Mouse (Mus musculus) cortical plate, adult 2 months (tissue): ENCODE measurements around the gene Ppp1r12b. TPM values are rescaled to one million over a fixed set of nuclear protein-coding genes. Genes with fewer than 3 reads are reported as not detected.
A peak's percentile ranks its signal among the peaks of the same experiment; 100 is the strongest.

Experiments used
- H3K27ac ChIP-seq: fragments of 200-500 bp; 2 replicates; pipeline ENCODE4 v1.5.1; 2012; ENCODE audit warnings: low read length, control low read depth, inconsistent platforms; ENCODE audit not compliant: insufficient read depth
- H3K4me1 ChIP-seq: fragments of 200-500 bp; 2 replicates; pipeline ENCODE4 v1.6.1; 2011; ENCODE audit warnings: low read length; ENCODE audit not compliant: control insufficient read depth, insufficient read depth
- H3K4me3 ChIP-seq: fragments of 200-500 bp; 2 replicates; pipeline ENCODE4 v1.5.1; 2011; ENCODE audit warnings: mild to moderate bottlenecking, low read length, control low read depth; ENCODE audit not compliant: insufficient read depth
- CTCF ChIP-seq: fragments of 200-500 bp; IDR thresholded peaks from 2 replicates; pipeline ENCODE4 v1.5.1; 2011; ENCODE audit warnings: mild to moderate bottlenecking, control low read depth, low read length; ENCODE audit not compliant: insufficient read depth; ENCODE audit errors: extremely low read depth
- POLR2A ChIP-seq: fragments of 200-500 bp; IDR thresholded peaks from 2 replicates; pipeline ENCODE4 v1.6.1; 2011; ENCODE audit warnings: mild to moderate bottlenecking, low read length, control low read depth; ENCODE audit not compliant: insufficient read depth; ENCODE audit errors: extremely low read depth
- polyA plus RNA-seq: library from polyadenylated mRNA; depleted of rRNA; stranded (reverse); fragments of >200 nt; gene quantifications from 2 replicates; pipeline ENCODE4 v1.2.3, GENCODE M21; 2012; rRNA removed

Gene Ppp1r12b
- polyA plus RNA-seq, 1 experiment: 31.5 TPM

DNA sequence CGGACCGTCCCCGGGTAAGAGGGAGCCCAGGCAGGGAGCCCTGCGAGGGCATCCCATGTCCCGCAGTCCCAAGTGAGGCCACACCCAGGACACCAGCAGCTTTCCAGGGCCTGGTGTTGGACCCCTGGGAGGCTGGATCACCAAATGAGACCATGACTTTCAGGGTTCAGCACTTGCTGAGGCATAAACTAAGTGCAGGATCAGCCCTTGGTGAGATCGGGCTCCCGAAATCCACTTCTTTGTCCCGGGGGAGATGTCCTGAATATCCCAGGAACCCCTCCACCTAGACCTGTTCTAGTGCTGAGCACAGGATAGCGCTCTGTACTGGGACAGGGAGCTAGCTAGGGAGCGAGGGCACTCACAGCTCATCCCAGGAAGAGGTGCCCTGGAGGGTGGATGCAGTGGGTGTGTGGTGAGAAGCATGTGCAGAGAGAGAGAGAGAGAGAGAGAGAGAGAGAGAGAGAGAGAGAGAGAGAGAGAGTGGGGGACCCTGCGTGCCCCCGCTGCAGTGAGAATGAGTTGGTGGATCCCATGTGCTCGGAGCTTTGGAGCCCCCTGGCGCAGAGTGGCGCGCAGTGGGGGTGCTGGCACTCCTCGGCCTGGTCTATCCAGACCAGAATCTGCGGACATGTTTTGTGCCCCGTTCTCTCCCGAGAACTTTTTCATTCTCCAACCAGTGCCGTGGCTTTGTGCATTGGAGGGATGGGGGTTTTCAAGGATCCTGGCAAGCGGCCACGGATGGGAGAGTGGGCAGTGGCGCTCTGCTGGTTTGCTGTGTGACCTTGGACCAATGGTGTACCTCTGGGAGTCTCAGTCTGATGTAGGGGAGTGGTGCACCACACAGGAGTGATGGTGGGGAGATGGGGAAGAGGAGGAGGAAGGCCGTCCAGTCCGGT is 246.1 kb downstream of the Ppp1r12b start:
- H3K4me3 ChIP-seq: peak overlapping the region; percentile 41
- H3K4me1 ChIP-seq: no peaks in the 10 kb centered on the region
- no peak overlapping the region for H3K27ac ChIP-seq
- TF ChIP-seq POLR2A (no peak), CTCF (no peak)

DNA sequence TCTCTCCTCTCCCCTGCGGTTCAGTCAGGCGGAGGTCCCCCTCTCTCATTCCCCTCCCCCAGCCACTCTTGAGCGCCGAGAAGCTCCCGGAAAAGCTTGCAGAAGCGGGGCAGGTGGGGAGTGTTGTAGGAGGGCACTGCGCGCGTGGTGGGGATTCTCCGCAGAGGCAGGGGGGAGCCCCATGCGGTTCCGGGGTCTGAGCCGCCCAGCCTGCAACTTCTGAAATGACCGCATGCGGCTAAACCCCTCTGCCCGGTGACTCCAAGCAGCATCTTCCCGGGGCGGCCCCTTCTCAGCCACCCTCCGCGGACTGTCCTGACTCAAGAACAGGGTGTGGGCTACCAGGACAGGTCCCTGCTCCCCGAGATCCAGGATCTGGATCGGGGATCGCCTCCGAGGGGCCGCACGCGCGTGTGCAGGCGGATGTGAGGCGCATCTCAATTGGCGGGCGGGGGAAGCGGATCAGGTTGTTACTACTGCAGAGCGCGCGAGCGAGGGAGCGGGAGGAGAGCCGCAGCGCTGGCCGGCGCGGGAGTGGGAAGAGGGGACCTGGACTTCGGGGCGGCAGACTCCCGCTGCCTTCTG is 246.8 kb downstream of the Ppp1r12b start:
- Histone ChIP-seq H3K4me1 (no peaks in the 10 kb centered on the region), H3K4me3 (peak overlapping the region; percentile 41), H3K27ac (no peak overlapping the region)
- TF ChIP-seq POLR2A (no peak), CTCF (no peak)

DNA sequence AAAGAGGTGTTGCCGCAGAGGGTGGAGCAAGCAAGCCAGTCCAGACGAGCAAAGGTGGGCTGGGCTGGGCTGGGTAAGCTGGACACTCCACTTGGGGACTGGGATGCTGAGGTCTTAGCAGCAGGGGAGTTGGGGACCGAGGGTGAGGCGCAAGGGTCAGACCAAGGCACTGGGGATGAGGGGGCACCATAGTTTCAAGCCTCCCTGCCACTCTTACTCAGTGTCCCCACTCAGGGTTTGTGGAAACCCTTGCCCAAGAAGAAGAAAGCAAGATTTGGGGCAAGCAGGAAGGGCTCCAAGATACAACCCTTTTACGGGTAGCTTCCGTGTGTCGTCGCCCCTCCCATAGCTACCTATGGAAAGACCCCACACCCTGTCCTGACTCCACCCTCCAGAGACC is 247.5 kb downstream of the Ppp1r12b start:
- H3K4me3 ChIP-seq: no peak overlapping the region
- TF ChIP-seq POLR2A: no peak
- no peak overlapping the region for H3K27ac ChIP-seq
- H3K4me1 ChIP-seq: no peaks in the 10 kb centered on the region

DNA sequence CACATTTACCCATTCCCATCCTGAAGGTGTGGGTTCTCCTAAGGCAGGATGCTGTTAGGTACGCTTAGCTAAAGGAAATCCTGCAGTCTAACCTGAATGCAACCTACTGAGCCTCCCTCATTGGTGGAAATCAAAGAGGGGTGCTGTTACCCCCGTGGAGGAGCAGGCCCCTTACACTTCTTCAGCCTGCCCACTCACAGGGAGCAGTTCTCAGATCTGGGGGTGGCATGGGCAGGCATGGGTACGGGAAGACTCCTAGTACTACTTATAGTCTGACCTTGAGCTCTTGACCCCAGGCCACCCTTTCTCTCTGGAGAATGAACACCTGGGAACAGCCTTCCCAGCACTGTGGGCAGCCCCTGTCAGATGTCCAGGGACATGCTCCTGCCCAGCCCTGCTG is 248.2 kb downstream of the Ppp1r12b start:
- Histone ChIP-seq H3K27ac (no peak overlapping the region), H3K4me1 (no peaks in the 10 kb centered on the region), H3K4me3 (no peak overlapping the region)
- TF ChIP-seq POLR2A (no peak), CTCF (no peak)

DNA sequence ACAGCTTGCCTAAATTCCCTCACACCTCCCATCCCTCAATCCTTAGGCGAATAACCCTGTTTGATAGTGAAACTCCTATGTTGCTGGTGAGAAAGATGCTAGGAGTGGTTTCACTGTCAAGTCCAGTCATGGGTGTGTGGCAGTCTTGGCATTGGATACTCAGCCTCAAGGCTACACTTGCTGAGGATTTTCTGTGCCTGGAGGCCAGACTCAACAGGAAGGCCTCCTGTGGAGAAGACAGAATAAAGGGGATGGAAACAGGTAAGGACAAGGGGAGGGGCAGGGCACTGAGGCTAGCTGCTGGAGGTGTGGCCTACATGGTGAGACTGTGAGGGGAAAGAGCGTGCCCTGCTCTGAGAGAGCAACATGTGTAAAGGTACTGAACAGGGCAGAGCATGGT is 249.2 kb downstream of the Ppp1r12b start:
- TF ChIP-seq POLR2A (no peak), CTCF (no peak)
- Histone ChIP-seq H3K27ac (no peak overlapping the region), H3K4me1 (no peaks in the 10 kb centered on the region), H3K4me3 (no peak overlapping the region)

Other genes with a start within 250 kb of the Ppp1r12b start
- 2.3 and 2.5 TPM in 2 replicates for gene Ube2t, start 6.6 kb upstream of the Ppp1r12b start, polyA plus RNA-seq
- gene Lgr6, start 149.3 kb upstream of the Ppp1r12b start, polyA plus RNA-seq: 1.5 and 1.6 TPM in 2 replicates
- gene Ptpn7, start 176.8 kb upstream of the Ppp1r12b start, polyA plus RNA-seq: 0.08 and 0.86 TPM in 2 replicates
- 354 and 358 TPM in 2 replicates for gene Arl8a, start 190.9 kb upstream of the Ppp1r12b start, polyA plus RNA-seq
- 324 and 331 TPM in 2 replicates for gene Gpr37l1, start 211.7 kb upstream of the Ppp1r12b start, polyA plus RNA-seq